Mouse (Mus musculus): ENCODE results near the gene Acnat1. TPM values are rescaled to one million over a fixed set of nuclear protein-coding genes. Genes with fewer than 3 reads are reported as not detected.

Gene Acnat1
- total RNA-seq (2023), result not detected

DNA sequence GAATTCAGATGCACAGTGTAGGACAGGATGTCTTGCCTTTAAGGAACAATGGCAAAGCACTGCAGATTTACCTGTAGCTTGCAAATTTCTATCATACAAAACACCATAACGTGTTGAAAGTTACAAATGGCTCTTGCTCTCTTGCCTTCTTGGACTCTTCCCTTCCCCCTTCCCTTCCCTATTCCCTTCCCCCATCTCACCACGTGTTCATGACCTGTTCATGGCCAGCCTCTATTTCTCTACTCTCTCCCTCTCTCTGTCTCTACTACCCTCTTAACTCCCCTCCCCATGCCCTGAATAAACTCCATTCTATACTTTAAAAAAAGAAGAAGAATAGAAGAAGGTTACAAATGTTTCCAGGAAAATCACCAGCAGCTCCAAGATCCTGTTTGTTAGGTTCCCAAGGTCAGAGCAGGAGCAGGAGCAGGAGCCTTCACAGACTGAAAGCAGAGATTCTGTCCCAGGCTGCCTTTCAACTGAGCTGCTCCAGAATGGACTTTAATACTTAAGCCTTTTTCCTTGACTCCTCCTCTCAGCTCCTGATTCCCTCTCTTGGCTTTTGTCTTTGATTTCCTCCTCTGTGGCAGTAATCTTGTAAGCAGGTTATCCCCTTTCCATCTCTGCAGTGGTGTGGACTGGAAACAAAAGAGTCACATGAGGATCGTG lies at the start of gene Acnat1:
Gene Acnat1, minus strand, starts transcription at position 478 of the 666 bp plus-strand sequence.

DNA sequence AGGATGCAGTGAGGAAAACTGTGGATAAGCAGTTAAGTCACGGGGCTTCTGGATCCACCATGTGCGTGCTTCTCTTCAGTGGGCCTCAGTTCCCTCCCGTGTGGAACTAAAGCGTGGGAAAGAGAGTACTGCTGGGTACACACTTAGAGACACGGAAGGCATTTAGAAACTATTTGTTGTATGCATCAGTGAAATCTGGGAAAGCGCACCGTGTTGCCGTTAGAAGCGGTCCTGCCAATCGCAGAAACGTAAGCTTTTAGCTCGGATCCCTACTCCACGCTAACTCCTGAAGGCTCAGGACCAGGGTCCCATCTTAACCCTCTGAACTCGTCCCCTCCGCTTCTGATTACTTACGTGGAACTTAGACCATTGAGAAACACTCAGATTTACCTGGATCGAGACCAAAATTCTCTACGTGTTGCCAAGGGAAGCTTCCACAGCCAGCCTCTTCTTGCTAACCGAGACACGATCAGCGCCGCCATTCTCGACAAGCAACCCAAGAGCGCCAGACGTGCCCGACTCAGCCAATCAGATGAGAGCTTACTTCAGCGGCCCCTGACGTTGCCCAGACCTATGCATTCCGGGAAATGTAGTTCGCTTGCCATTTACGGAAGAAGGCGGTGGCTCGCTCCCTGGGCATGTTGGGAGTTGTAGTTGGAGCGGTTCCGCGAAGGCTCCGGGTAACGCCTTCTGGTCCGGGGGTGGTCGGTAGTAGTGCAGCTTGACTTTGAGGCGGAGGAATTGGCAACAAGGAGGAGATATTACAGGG lies 47.0 kb upstream of the Acnat1 start, which contains the start of the genes Mrpl50 and Zfp189:
Gene Mrpl50, minus strand, starts transcription at position 522 of the 769 bp plus-strand sequence.
Gene Zfp189, plus strand, starts transcription at position 605 of the 769 bp plus-strand sequence.

GRCm38 (mm10) chr4:49506386-49506785 lies 32.7 kb upstream of the Acnat1 start, which contains the start of gene Baat:
Gene Baat (minus strand): TSS chr4:49506557.

GRCm38 (mm10) chr4:49407957-49408356 lies 65.8 kb downstream of the Acnat1 start, which contains the start of gene Acnat2:
Gene Acnat2 (minus strand): TSS chr4:49408151.

Other genes starting within 250 kb of the Acnat1 start
- not detected for gene Acnat2, start 65.8 kb downstream of the Acnat1 start, total RNA-seq (2023)
- not detected for gene Baat, start 32.6 kb upstream of the Acnat1 start, total RNA-seq (2023)
- 11.3 TPM for gene Mrpl50, start 47.2 kb upstream of the Acnat1 start, total RNA-seq (2023)
- gene Zfp189, start 47.3 kb upstream of the Acnat1 start, total RNA-seq (2023), result 3.1 TPM
- not detected for gene Aldob, start 75.6 kb upstream of the Acnat1 start, total RNA-seq (2023)
- not detected for gene Tmem246, start 124.0 kb upstream of the Acnat1 start, total RNA-seq (2023)
- gene Rnf20, start 158.1 kb upstream of the Acnat1 start, total RNA-seq (2023), result 151 TPM
- not detected for gene Ppp3r2, start 208.1 kb upstream of the Acnat1 start, total RNA-seq (2023)